Mouse (Mus musculus) heart, postnatal 0 days (tissue): ENCODE measurements around the gene Ccdc188.

Experiments used
- CTCF ChIP-seq: IDR thresholded peaks from 2 replicates; pipeline ENCODE4 v1.5.1; 2016; ENCODE audit warnings: antibody characterized with exemption, control low read depth, low read depth
- EP300 ChIP-seq: IDR thresholded peaks from 2 replicates; pipeline ENCODE4 v1.6.1; 2016; ENCODE audit warnings: antibody characterized with exemption, low read depth

- TF ChIP-seq CTCF (no peak), EP300 (no peak)
Observed at GRCm38 (mm10) chr16:18247521-18248399, 30.1 kb downstream of the Ccdc188 start.
